Mouse (Mus musculus) ovary, postnatal 36 days (tissue): ENCODE measurements around the gene Adat2.

ENCODE experiments used
- DNase-seq: peaks from one replicate; pipeline ENCODE4 v3.0.0; 2022; ENCODE audit warnings: low spot score, mixed read lengths

Gene Adat2

GRCm38 (mm10) chr10:13596073-13596472, 43.4 kb downstream of the Adat2 start:
- no peak for DNase-seq

- DNase-seq: no peak
These were observed 44.2 kb downstream of the Adat2 start for GRCm38 (mm10) chr10:13596866-13597265.

- DNase-seq: no peak
These were observed 44.8 kb downstream of the Adat2 start for GRCm38 (mm10) chr10:13597491-13597890.

- DNase-seq: no peak
These were observed 48.2 kb downstream of the Adat2 start for GRCm38 (mm10) chr10:13600926-13601325.
